ENCODE assay signal across 31 mouse cellular contexts in genomic region chr3:84619725-84620124, GRCm38 (mm10). TPM values are rescaled to one million over a fixed set of nuclear protein-coding genes. Genes with fewer than 3 reads are reported as not detected.
"Had no signal": no experiment of that assay in that cellular context is flagged by ENCODE, and none has a peak within 500 bp of the region (broad histone marks: within the 10 kb centered on the region; RNA-seq: fewer than 3 reads in every experiment).

No protein-coding gene starts in this region.

- DNase-seq: cerebellum, adult 2 months; cerebellum, adult 8-10 months; cerebellum, adult 9-10 months; cerebellum, adult 9-11 months; cerebellum, postnatal 10 days; cerebellum, postnatal 14 days; cerebellum, postnatal 25 days; cerebellum, postnatal 36 days; embryo, embryonic 11 days; forebrain, postnatal 0 days; gastrocnemius, adult 2 months; gastrocnemius, postnatal 10 days; gastrocnemius, postnatal 14 days; gastrocnemius, postnatal 25 days; gastrocnemius, postnatal 36 days; heart, adult 18-20 months had no signal

- H3K27me3 ChIP-seq: embryonic facial prominence, embryonic 12.5 days; embryonic facial prominence, embryonic 13.5 days; embryonic facial prominence, embryonic 15.5 days; forebrain, embryonic 12.5 days; forebrain, embryonic 13.5 days; forebrain, embryonic 15.5 days had no signal

- H3K36me3 ChIP-seq: embryonic facial prominence, embryonic 10.5 days; embryonic facial prominence, embryonic 12.5 days; embryonic facial prominence, embryonic 13.5 days; embryonic facial prominence, embryonic 15.5 days; forebrain, embryonic 10.5 days; forebrain, embryonic 12.5 days; forebrain, embryonic 15.5 days had no signal

- H3K9ac ChIP-seq: embryonic facial prominence, embryonic 12.5 days; embryonic facial prominence, embryonic 13.5 days; embryonic facial prominence, embryonic 15.5 days; forebrain, embryonic 12.5 days; forebrain, embryonic 13.5 days; forebrain, embryonic 15.5 days; forebrain, postnatal 0 days had no signal

- ATAC-seq: forebrain, embryonic 13.5 days; forebrain, embryonic 14.5 days; forebrain, embryonic 15.5 days; forebrain, embryonic 16.5 days; forebrain, postnatal 0 days had no signal

- H3K4me2 ChIP-seq: embryonic facial prominence, embryonic 12.5 days; embryonic facial prominence, embryonic 13.5 days; embryonic facial prominence, embryonic 15.5 days; forebrain, embryonic 12.5 days; forebrain, embryonic 13.5 days; forebrain, embryonic 15.5 days had no signal

- H3K4me1 ChIP-seq: embryonic facial prominence, embryonic 10.5 days; embryonic facial prominence, embryonic 12.5 days; embryonic facial prominence, embryonic 13.5 days; embryonic facial prominence, embryonic 15.5 days; forebrain, embryonic 10.5 days; forebrain, embryonic 12.5 days; forebrain, embryonic 13.5 days; forebrain, embryonic 15.5 days had no signal

- H3K9me3 ChIP-seq: embryonic facial prominence, embryonic 10.5 days; embryonic facial prominence, embryonic 12.5 days; embryonic facial prominence, embryonic 13.5 days; embryonic facial prominence, embryonic 15.5 days; forebrain, embryonic 10.5 days; forebrain, embryonic 12.5 days; forebrain, embryonic 13.5 days; forebrain, embryonic 15.5 days had no signal

- H3K4me3 ChIP-seq: embryonic facial prominence, embryonic 10.5 days; embryonic facial prominence, embryonic 12.5 days; embryonic facial prominence, embryonic 13.5 days; embryonic facial prominence, embryonic 15.5 days; erythroblast, embryonic 14.5 days; forebrain, embryonic 10.5 days; forebrain, embryonic 12.5 days; forebrain, embryonic 13.5 days; forebrain, embryonic 15.5 days; gastrocnemius, adult 2 months had no signal

- H3K27ac ChIP-seq: embryonic facial prominence, embryonic 10.5 days; embryonic facial prominence, embryonic 12.5 days; embryonic facial prominence, embryonic 13.5 days; embryonic facial prominence, embryonic 15.5 days; forebrain, embryonic 10.5 days; forebrain, embryonic 12.5 days; forebrain, embryonic 13.5 days; forebrain, embryonic 15.5 days; gastrocnemius, adult 2 months had no signal

RNA-seq across cellular contexts. Expression of gene Tigd4, which starts 26.4 kb away (rescaled TPM):
- total RNA-seq: common myeloid progenitor, adult 5-6 weeks; forebrain, postnatal 0 days; granulocyte monocyte progenitor cell, adult 5-6 weeks; heart, adult 18-20 months had no signal
- polyA plus RNA-seq: erythroblast, embryonic 14.5 days; forebrain, embryonic 11.5 days; forebrain, embryonic 12.5 days; forebrain, embryonic 13.5 days; forebrain, embryonic 14.5 days; forebrain, postnatal 0 days; gonadal fat pad, adult 2 months had no signal
